Mouse (Mus musculus): ENCODE measurements at regions not wholly inside any gene's neighbourhood (a gene's known extent, or its start where the extent isn't known, plus 50 kb on each side); places are given as distances from the start of the nearest gene placed in this dataset.

GRCm38 (mm10) chr9:34143131-34143795 is 342.4 kb upstream of the Kirrel3 start:
- CTCF ChIA-PET, result no interaction called here

DNA sequence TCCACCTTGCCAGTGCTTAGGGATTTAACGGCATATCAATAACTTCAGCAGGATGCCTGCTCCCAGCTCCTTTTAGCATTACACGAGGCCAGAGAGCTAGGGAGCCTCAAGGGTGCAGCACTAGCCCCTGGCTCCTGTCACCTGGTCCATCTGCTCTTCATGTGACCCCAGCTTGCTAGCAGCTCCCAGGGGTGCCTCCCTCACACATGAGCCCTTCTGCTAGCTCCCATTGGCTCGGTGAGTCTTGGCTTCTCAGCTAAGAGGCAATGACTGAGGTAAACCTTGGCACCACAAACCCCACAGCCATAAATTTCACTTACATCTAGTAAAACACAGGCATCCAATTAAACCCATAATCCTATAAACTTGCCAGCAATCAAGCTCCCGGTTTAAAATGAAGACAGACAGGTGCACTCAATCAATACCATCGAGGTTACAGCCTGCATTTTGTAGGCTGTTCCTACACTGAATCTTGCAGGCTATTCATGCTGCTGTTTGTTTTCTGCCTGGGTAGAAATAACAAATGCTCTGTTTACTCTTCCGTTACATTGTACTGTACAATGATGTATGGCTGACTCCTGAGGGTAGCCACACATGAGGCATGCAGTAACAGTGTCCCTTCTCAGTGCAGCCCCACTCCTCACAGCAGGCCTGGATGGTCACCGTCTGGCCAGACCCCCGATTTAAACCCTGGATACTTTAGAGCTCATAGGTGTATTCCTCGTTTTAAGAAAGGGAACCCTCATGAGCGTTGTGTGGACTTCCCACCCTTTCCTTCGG is 330.3 kb upstream of the Kirrel3 start:
- CTCF ChIA-PET, result interaction anchor here (0.6 kb wide), 1 partner anchor 268 kb away, joined by 6 read pairs; no protein-coding TSS in a partner anchor

DNA sequence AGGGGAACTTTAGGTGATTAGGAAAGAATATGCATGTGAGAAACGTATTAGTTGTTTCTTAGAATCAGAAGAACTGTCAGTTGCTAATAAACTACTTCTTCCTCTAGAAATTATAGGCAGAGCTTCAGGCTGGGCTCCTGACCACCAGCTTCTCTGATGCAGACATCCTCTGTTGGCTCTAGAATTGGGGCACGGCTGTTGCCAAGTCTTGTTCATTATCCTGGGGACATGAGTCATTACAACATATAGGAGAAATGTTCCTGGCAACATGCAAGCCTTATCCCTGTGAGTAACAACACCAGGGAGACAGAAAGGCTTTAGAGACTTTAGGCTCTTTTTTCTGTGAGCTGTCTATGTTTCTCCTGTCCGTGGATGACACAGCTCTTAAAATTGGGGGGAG is 329.1 kb upstream of the Kirrel3 start:
- CTCF ChIA-PET, result no interaction called here

DNA sequence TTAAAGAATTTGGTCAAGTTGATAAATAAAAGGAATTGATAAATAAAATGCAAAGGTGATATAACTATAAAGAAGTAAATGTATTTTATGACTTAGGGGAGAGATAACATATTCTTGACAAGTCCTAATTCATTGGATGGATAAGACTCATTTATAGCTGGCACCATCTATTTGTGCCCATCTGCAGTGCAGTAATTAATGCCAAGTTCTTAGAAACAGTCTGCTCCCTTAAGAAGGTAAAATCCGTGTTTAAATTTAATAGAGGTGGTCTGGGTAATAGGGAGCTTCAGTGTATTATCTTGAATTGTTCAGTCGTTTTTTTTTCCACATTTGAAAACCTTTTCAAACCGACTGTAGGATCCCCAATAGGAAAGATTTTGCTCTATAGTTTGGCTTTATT is 324.6 kb upstream of the Kirrel3 start:
- CTCF ChIA-PET, result no interaction called here

- CTCF ChIA-PET, result no interaction called here
Measured at GRCm38 (mm10) chr9:34186314-34186713, 299.4 kb upstream of the Kirrel3 start.

GRCm38 (mm10) chr9:34192542-34192941 is 293.2 kb upstream of the Kirrel3 start:
- CTCF ChIA-PET, result no interaction called here

DNA sequence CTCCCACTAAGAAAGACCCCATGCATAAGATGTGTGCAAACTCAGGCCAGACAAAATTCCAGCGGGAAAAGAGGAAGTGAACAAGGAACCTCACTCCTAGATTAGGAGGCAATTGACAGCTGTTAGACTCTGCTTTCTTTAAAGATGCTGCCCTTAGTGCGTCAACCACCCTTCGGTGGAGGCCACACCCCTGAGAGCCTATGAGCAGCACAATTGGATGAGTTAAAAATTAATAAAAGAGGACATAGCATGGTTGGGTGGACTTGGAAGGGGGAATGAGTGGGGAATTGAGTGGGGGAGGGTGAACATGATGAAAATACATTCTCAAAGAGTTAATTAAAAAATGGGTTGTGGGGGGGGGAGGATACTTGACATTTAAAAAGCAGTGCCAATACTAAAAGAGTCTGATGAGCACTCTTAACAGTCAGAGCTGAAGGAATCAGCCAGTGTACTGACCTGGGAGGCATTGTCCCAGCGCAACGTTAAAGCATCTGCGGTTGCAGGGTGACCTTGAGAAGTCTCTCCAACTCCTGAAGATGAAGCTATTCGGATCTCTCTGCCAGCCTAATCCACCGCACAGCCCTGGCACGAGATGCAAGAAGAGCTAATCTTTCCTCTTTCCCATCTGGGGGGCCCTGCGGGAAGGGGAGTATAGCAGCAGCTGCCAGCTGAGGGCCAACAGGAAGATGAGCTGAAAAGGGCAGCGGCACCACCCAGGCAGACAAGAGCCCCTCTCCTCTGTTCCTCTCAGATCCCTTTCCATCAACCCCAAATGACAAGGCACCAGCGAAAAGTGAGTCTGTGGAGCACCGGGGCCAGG is 283.4 kb upstream of the Kirrel3 start:
- CTCF ChIA-PET, result no interaction called here

- CTCF ChIA-PET, result no interaction called here
Measured at GRCm38 (mm10) chr9:34202942-34203551, 282.6 kb upstream of the Kirrel3 start.

GRCm38 (mm10) chr9:34203624-34204365 is 281.9 kb upstream of the Kirrel3 start:
- CTCF ChIA-PET, result no interaction called here

DNA sequence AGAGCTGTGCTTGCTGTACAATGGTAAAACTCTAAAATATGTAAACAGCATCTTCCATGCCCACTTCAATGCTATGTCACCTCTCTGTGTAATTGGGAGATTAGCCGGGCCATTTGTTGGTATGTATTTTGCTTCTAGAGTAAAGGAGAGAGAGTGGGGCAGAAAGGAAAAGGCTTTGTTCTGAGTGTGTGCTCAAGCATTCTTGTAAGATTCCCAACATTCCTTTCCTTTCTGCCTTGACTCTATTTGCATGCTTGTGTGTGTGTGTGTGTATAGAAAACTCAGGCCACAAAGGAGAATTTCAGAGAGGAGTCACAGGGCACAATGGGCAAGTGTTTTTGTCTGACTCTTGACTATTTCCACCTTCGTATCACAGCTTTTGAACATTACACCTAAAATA is 281.2 kb upstream of the Kirrel3 start:
- CTCF ChIA-PET, result no interaction called here

DNA sequence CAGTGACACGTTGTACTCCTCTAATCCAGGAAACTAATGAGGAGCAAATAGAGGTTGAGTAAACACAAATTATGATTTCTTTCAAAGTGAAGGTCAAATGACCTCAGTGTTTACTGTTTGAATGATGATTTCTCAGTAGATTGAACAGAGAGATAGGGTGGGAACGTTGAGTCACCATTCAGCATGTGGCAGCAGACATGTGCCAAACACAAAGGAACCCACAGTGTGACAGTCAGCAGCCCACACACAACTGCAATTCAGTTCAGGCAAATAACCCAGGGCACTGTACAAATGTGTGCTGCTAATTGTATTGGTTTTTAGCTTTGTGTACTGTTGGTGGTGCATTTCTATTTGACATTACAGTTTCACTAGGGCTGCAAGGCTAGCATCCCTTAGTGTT is 254.1 kb upstream of the Kirrel3 start:
- CTCF ChIA-PET, result no interaction called here

DNA sequence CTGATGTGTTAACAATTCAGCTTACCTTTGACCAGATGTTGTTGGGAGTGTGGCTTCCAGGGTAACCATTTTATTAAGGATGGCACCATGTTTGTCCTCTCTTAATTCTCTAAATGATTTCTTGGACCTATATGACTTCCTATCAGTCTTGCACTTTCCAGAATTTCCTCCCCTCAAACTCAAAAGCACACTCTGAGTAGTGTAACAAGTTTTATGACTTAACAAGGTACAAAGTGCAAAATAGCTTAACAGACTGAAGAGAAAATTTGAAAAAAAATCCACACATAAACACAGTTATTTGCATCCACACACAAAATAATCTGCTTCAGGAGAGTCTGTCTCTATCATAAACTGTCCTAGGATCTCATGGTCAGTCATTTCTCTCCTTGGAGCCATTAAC is 251.0 kb upstream of the Kirrel3 start:
- CTCF ChIA-PET, result no interaction called here

GRCm38 (mm10) chr9:34239531-34239930 is 246.2 kb upstream of the Kirrel3 start:
- CTCF ChIA-PET, result no interaction called here

DNA sequence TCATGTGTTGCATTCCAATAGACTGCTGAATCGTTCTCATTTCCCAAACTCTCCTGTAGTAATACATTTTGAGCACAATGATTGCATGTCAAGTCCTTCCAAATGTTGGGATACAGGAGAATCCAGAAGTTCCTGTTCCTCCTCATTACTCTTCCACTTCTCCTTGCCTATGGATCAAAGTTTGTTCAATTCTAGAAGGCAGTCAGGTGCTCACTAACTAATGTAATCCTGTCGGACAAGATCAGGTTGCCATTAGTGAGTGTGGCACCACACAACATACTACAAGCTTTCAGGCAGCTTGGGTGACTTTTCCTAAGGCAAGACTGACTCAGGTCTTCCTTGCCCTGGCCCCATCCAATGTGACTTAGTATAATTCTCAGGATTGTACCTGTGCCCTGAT is 242.0 kb upstream of the Kirrel3 start:
- CTCF ChIA-PET, result no interaction called here

- CTCF ChIA-PET, result no interaction called here
Measured at GRCm38 (mm10) chr9:34244576-34244975, 241.1 kb upstream of the Kirrel3 start.

DNA sequence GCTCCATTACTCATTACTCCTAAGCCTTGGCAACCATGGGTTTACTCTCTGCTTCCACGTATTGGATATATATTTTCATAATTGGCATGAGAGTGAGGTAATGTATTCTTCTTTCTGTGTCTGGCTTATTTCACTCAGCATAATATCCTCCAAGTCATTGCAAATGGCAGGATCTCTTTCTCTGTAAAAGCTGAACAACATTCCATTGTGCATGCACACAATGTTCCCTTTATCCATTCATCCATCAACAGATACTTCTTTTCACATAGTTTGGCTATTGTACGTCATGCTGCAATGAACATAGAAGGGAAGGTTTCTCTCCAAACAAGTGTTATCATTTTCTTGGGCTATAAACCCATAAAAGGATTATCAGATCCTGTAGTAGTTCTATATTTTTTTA is 232.9 kb upstream of the Kirrel3 start:
- CTCF ChIA-PET, result no interaction called here

DNA sequence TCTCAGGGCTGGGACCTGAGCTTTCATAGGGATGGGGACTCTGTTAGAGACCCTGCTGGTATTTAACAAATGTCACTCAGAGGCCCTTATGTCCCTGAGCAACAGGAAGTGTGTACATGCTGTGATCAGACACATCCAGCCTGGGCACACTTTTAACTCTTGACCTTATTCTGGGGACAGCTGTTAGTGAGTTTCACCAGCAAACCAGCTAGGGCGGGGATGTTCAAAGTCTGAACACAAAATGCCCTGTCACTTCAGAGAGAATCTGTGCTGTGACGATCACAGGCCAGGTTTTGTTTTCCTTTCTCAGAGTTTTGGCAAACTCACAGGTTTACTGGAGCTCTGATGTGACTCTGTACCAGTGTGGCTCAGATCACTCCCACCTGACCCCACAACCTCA is 227.2 kb upstream of the Kirrel3 start:
- CTCF ChIA-PET, result no interaction called here

GRCm38 (mm10) chr9:34278068-34278467 is 207.6 kb upstream of the Kirrel3 start:
- CTCF ChIA-PET, result no interaction called here

- CTCF ChIA-PET, result no interaction called here
Measured at GRCm38 (mm10) chr9:34279386-34279785, 206.3 kb upstream of the Kirrel3 start.

DNA sequence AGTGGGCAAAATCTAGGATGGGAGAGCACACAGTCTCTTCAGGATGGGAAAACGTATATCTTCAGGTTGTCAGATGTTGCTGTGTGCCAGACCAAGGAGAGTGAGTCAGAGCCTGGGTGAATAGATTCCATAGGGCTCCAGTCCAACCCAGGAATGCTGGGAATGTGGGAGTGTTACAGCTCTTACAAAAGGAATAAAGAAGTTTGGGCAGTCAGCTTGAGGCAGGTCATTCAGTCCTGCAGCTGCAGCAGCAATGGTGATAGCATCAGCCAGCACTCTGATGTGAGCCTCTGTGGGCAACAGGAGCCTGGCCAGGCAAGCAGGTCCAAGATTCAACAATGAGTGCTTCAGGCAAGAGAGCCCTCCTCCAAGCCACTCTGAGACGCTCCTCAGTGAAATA is 205.8 kb upstream of the Kirrel3 start:
- CTCF ChIA-PET, result no interaction called here

DNA sequence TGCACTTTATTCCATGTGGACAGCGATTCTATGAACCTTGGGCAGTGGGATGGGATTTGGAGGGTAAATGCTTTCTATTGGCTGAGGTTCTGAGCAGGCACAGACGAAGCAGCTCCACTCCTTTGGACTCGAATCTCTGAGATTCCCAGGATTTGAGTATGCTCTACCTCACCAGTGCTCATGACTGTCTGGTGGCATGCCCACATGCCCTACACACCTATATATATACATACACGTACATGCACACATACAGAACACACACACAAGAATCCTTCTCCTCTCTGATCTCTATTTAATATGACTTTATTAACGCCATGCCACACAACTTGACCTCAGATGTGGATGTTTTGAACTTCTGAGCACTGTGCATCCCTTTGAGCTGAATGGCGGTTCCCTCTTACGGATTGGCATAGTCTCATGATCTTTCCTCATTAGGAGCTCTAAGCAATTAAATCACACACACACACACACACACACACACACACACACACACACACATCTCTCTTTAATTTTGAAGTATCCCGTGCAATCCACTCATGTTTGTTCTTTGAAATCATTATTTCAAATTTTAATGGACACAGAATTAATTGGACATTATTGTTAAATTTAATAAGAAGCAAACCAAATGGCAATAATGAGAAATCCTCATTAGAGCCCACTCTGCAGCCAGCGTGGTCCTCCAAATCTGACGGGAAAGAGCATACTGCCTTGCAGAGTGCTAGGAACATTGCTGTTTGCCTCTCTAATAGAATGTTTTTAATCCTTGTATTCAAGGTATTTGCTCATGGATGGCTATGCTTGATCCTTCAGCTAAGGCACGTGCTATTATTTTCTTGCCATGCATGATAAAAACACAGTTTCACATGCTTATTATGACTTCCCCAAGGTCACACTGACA is 205.1 kb upstream of the Kirrel3 start:
- CTCF ChIA-PET, result no interaction called here
